Mouse (Mus musculus): ENCODE data around the gene Cdk2ap2. TPM values are rescaled to one million over a fixed set of nuclear protein-coding genes. Genes with fewer than 3 reads are reported as not detected.

Gene Cdk2ap2
- polyA plus RNA-seq, 1 experiment: 98.3 TPM

DNA sequence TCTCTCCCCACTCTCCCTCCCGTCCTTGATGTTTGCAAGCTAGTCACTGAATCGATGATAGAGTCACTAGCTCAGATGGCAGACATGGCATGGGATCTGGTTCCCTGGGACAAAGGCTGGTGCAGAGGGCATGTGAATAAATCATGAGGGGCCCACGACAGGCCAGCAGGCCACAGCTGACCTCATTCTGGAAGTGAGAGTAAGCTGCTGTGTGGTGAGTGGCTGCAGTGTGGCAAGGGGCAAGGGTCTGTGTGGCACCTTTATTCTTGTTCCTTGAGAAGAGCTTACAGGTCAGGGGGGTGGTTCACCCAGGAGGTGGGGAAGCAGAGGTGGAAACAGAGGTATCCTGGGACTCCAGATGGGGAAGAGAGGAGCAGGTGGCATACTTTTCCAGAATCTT lies 15.6 kb upstream of the Cdk2ap2 start, which contains the start of gene Cabp2:
Gene Cabp2 (plus strand): TSS at position 185 of the 400 bp plus-strand sequence.
- H3K27ac ChIP-seq (ENCODE audit: insufficient read depth, low read depth, low read length): no peak within 1 kb of the TSS
- TF ChIP-seq POLR2A (IDR thresholded peaks at IDR 0.05; ENCODE audit: borderline replicate concordance, low read depth, low read length): no peak
- no peaks in the 10 kb centered on the region for H3K4me1 ChIP-seq (ENCODE audit: control insufficient read depth, insufficient read depth, low read length)
- no peak within 1 kb of the TSS for H3K4me3 ChIP-seq (ENCODE audit: insufficient read depth, low read length)

DNA sequence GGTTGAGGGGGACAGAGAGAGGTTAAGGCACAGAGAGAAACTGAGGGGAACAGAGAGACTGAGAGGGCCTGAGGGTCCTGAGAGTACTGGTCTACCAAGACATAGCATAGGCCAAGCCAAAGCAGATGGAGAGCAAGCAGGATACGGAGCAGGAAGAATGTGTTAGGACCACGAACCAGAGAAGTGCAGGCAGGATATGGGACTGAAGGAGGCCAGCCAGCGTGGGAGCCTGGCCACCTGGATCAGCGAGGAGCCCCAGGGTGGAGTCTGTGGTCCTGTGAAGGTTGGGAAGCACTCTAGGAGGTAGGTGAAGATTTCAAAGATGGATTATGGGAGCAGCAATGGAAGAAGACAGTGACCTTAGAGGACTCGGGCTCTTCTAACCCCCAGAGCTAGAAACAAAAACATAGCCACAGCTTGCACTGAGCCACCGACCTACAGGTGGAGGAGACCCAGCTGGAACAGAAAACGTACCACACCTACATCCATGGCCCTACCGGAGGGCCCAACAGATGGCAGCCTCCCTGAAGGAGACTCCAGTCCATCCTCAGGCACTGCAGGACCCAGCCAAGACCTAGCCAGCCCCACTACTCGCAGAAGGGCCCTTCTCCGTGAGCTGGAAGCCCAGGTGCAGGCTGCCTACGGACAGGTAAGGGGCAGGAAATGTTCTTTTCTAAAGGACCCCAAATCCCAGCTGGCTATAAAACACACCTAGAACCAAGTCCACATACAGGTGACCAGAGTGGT lies 14.6 kb upstream of the Cdk2ap2 start:
- no peak for TF ChIP-seq POLR2A (IDR thresholded peaks at IDR 0.05; ENCODE audit: borderline replicate concordance, low read depth, low read length)
- no peak for TF ChIP-seq CTCF (IDR thresholded peaks at IDR 0.05; ENCODE audit: low read depth, low read length)
- H3K4me3 ChIP-seq (ENCODE audit: insufficient read depth, low read length): no peak overlapping the region
- no peaks in the 10 kb centered on the region for H3K4me1 ChIP-seq (ENCODE audit: control insufficient read depth, insufficient read depth, low read length)
- H3K27ac ChIP-seq (ENCODE audit: insufficient read depth, low read depth, low read length): no peak overlapping the region

DNA sequence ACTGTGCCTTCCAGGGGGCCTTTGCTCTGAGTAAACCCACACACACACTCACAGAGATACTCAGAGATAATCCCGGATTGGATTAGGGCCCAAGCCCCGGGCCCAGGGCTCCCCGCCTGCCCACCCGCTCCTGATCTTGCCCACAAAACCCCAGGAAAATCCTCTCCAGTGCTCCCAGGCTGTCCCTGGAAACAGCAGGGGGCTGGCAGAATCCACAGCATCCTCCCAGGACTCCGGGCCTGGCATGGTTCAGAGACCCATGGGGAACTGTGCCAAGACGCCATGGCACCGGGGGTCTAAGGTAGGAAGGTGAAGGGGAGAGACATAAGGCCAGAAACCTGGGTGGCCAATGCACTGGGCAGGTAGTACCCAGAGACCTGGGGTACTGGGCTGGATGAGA lies 13.7 kb upstream of the Cdk2ap2 start:
- no peak for TF ChIP-seq CTCF (IDR thresholded peaks at IDR 0.05; ENCODE audit: low read depth, low read length)
- TF ChIP-seq POLR2A (IDR thresholded peaks at IDR 0.05; ENCODE audit: borderline replicate concordance, low read depth, low read length): no peak
- H3K27ac ChIP-seq (ENCODE audit: insufficient read depth, low read depth, low read length): no peak overlapping the region
- no peaks in the 10 kb centered on the region for H3K4me1 ChIP-seq (ENCODE audit: control insufficient read depth, insufficient read depth, low read length)
- no peak overlapping the region for H3K4me3 ChIP-seq (ENCODE audit: insufficient read depth, low read length)

DNA sequence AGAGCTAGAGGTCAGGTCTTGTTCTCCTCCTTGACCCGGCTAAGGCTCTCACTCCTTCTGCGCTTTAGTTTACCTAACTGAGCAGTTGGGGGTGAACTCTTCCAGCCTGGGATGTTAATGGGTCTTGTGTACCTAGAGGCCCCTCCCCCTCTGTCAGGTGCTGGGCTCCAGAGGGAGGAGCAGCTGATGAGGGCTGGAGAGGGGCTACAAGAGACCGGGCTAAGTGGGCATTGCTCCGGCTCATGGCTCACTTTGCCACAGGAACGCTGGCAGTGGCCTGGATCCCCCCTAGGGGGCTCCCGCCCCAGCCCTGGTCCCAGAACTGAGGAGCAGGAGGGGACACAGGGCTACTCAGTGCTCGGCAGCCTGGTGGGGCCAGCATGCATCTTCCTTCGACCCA lies 13.2 kb upstream of the Cdk2ap2 start:
- no peak overlapping the region for H3K4me3 ChIP-seq (ENCODE audit: insufficient read depth, low read length)

DNA sequence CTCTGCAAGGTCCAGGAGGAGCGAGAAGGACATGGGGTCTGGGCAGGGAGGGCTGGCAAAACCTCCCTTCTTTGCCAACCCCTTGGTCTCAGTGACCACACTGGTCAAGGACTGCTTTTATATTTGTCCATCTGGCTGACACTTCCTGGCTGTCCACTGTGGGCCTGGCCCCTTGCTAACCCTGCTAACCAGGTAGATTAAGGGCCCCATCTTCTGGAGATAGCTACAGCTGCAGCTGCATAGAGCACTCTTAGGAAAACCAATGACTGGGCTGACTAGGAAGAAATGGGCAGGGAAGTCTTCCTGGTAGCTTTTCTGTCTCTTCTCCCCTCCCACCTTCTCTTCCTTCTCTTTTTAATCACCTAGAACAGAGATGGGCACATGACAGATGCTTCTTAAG lies 12.0 kb upstream of the Cdk2ap2 start:
- Histone ChIP-seq H3K4me3 (ENCODE audit: insufficient read depth, low read length) (no peak overlapping the region), H3K27ac (ENCODE audit: insufficient read depth, low read depth, low read length) (no peak overlapping the region), H3K4me1 (ENCODE audit: control insufficient read depth, insufficient read depth, low read length) (no peaks in the 10 kb centered on the region)
- no peak for TF ChIP-seq CTCF (IDR thresholded peaks at IDR 0.05; ENCODE audit: low read depth, low read length)
- no peak for TF ChIP-seq POLR2A (IDR thresholded peaks at IDR 0.05; ENCODE audit: borderline replicate concordance, low read depth, low read length)

More for the DNA sequence above, 13.2 kb upstream of the Cdk2ap2 start:
- Histone ChIP-seq H3K4me1 (ENCODE audit: control insufficient read depth, insufficient read depth, low read length) (no peaks in the 10 kb centered on the region), H3K27ac (ENCODE audit: insufficient read depth, low read depth, low read length) (no peak overlapping the region)
- TF ChIP-seq CTCF (IDR thresholded peaks at IDR 0.05; ENCODE audit: low read depth, low read length): no peak
- TF ChIP-seq POLR2A (IDR thresholded peaks at IDR 0.05; ENCODE audit: borderline replicate concordance, low read depth, low read length): no peak

DNA sequence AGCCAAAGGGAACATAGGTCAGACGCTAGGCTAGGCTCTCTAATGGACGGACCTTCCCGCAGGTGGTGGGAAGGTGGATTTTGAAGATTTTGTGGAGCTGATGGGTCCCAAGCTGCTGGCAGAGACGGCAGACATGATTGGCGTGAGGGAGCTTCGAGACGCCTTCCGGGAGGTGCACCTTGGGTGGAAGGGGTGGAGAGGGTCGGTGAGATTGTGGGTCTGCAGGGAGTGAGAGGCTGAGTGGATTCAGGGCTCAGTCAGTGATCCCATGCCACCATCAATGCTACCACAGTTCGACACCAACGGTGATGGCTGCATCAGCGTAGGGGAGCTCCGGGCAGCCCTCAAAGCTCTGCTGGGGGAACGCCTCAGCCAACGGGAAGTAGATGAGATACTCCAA lies 10.8 kb upstream of the Cdk2ap2 start:
- TF ChIP-seq POLR2A (IDR thresholded peaks at IDR 0.05; ENCODE audit: borderline replicate concordance, low read depth, low read length) (no peak), CTCF (IDR thresholded peaks at IDR 0.05; ENCODE audit: low read depth, low read length) (no peak)
- no peaks in the 10 kb centered on the region for H3K4me1 ChIP-seq (ENCODE audit: control insufficient read depth, insufficient read depth, low read length)
- no peak overlapping the region for H3K4me3 ChIP-seq (ENCODE audit: insufficient read depth, low read length)
- H3K27ac ChIP-seq (ENCODE audit: insufficient read depth, low read depth, low read length): no peak overlapping the region

DNA sequence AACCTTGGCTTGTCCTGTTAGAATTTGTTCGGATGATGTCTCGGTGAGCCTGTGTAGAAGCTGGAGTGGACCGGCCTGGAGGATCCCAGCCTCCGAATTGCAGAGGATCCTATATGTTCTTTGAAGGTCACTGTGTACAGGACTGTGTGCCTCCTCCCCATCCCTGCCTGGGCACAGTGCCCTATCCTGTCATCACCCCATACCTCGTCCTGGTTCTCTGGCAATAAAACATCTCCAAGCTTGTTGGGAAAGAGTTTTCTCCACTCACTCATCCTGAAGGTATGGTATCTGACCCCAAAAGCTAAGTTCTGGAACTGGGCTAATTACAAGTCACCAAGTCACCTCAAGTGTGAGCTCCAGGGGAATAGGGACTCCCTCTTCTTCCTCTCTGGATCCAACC lies 9.9 kb upstream of the Cdk2ap2 start:
- Histone ChIP-seq H3K4me3 (ENCODE audit: insufficient read depth, low read length) (no peak overlapping the region), H3K4me1 (ENCODE audit: control insufficient read depth, insufficient read depth, low read length) (no peaks in the 10 kb centered on the region), H3K27ac (ENCODE audit: insufficient read depth, low read depth, low read length) (no peak overlapping the region)
- TF ChIP-seq CTCF (IDR thresholded peaks at IDR 0.05; ENCODE audit: low read depth, low read length) (no peak), POLR2A (IDR thresholded peaks at IDR 0.05; ENCODE audit: borderline replicate concordance, low read depth, low read length) (no peak)

DNA sequence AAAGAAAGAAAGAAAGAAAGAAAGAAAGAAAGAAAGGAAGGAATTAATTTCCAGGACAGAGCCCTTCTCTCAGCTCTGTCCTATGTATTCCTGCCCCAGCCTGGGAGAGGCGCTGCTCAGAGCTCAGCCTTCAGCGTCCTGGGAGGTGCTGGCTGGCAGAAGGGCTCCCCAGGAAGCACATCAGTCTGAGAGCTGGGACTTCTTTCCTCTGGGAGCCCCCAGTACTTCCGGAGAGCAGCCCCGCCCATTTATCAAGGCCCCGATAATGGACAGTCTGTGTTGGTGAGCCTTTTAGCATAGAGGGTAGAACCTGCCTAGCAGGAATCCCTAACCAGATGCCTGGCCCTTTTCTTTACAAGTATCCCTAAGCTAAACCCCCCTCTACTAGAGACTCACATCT lies 8.8 kb upstream of the Cdk2ap2 start:
- Histone ChIP-seq H3K27ac (ENCODE audit: insufficient read depth, low read depth, low read length) (no peak overlapping the region), H3K4me1 (ENCODE audit: control insufficient read depth, insufficient read depth, low read length) (no peaks in the 10 kb centered on the region), H3K4me3 (ENCODE audit: insufficient read depth, low read length) (no peak overlapping the region)
- TF ChIP-seq POLR2A (IDR thresholded peaks at IDR 0.05; ENCODE audit: borderline replicate concordance, low read depth, low read length) (no peak), CTCF (IDR thresholded peaks at IDR 0.05; ENCODE audit: low read depth, low read length) (no peak)

DNA sequence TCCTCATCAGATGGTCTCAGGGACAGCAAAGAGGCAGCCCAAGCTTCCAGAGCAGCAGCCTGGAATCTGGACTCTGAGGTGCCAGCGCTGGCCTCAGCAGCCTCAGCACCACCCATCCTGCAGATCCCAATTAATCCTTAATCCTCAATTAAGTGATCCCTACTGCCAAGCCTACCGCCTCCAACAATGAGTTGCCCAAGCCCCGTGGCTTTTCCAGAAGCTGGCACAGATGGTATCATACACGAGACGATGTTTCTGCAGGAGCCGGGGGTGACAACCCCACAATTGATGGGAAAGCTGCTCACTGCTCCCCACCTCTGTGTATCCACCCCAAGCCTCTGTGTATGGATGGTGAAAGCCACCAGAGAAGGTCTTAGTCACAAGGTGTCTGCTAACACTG lies 7.9 kb upstream of the Cdk2ap2 start:
- no peak overlapping the region for H3K27ac ChIP-seq (ENCODE audit: insufficient read depth, low read depth, low read length)

DNA sequence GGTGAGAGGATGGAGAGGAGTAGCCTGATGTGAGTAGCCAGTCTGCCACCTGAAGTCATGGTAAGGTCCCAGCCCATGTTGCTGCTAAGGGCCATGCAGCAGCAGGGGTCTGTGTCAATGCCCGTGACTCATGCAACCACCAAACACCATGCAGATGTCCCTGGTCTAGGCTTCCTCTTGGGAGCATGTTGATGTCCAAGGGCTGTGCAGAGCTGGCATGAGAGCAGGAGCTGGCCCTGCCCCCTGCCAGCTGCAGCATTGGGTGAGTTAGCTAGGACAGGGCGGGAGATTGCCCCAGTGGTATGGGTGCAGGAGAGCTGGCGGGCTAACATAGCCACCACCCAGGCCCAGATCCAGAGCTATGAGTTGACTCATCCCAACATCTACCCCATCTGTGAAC lies 6.5 kb upstream of the Cdk2ap2 start:
- no peak for TF ChIP-seq CTCF (IDR thresholded peaks at IDR 0.05; ENCODE audit: low read depth, low read length)
- TF ChIP-seq POLR2A (IDR thresholded peaks at IDR 0.05; ENCODE audit: borderline replicate concordance, low read depth, low read length): no peak
- Histone ChIP-seq H3K4me1 (ENCODE audit: control insufficient read depth, insufficient read depth, low read length) (no peaks in the 10 kb centered on the region), H3K4me3 (ENCODE audit: insufficient read depth, low read length) (no peak overlapping the region), H3K27ac (ENCODE audit: insufficient read depth, low read depth, low read length) (no peak overlapping the region)

More for the DNA sequence above, 7.9 kb upstream of the Cdk2ap2 start:
- Histone ChIP-seq H3K4me1 (ENCODE audit: control insufficient read depth, insufficient read depth, low read length) (no peaks in the 10 kb centered on the region), H3K4me3 (ENCODE audit: insufficient read depth, low read length) (no peak overlapping the region)
- no peak for TF ChIP-seq POLR2A (IDR thresholded peaks at IDR 0.05; ENCODE audit: borderline replicate concordance, low read depth, low read length)
- no peak for TF ChIP-seq CTCF (IDR thresholded peaks at IDR 0.05; ENCODE audit: low read depth, low read length)

Measured in bone marrow macrophage, adult 2 months (primary cell).